In genomic region chr14:74790535-74790934, GRCm38 (mm10) we compare ENCODE assay signal across 24 mouse cellular contexts. TPM values are rescaled to one million over a fixed set of nuclear protein-coding genes. Genes with fewer than 3 reads are reported as not detected.
DNase-seq lines count a peak whose midpoint lies in the region; ATAC-seq and TF ChIP-seq lines count a peak whose summit lies in the region.
"Had no signal": no experiment of that assay in that cellular context is flagged by ENCODE, and none has a peak within 500 bp of the region (broad histone marks: within the 10 kb centered on the region; RNA-seq: fewer than 3 reads in every experiment).

No protein-coding gene starts in this region.

- H3K4me2 ChIP-seq in hindbrain, embryonic 16.5 days (ENCODE audit: low read length): no peak overlapping the region
- H3K4me2 ChIP-seq in midbrain, postnatal 0 days (ENCODE audit: low read depth, low read length, poor library complexity, severe bottlenecking): no peak overlapping the region
- no peak overlapping the region for H3K4me2 ChIP-seq in neural tube, embryonic 13.5 days
- no peak overlapping the region for H3K4me2 ChIP-seq in neural tube, embryonic 15.5 days
- H3K4me2 ChIP-seq: embryonic facial prominence, embryonic 13.5 days; forebrain, embryonic 13.5 days had no signal

- H3K27me3 ChIP-seq in hindbrain, embryonic 10.5 days (ENCODE audit: insufficient read depth, poor library complexity, severe bottlenecking): no peaks in the 10 kb centered on the region
- no peaks in the 10 kb centered on the region for H3K27me3 ChIP-seq in hindbrain, embryonic 16.5 days (replicated peaks; ENCODE audit: control insufficient read depth, insufficient read depth, low read length)
- H3K27me3 ChIP-seq in midbrain, embryonic 10.5 days (ENCODE audit: low read depth, poor library complexity, severe bottlenecking): no peaks in the 10 kb centered on the region
- H3K27me3 ChIP-seq in midbrain, postnatal 0 days (ENCODE audit: insufficient read depth, low read length): no peaks in the 10 kb centered on the region
- H3K27me3 ChIP-seq in neural tube, embryonic 13.5 days: no peaks in the 10 kb centered on the region
- no peaks in the 10 kb centered on the region for H3K27me3 ChIP-seq in neural tube, embryonic 15.5 days (replicated peaks)
- H3K27me3 ChIP-seq: embryonic facial prominence, embryonic 13.5 days; forebrain, embryonic 13.5 days had no signal

- H3K4me3 ChIP-seq in hindbrain, embryonic 10.5 days: no peak overlapping the region
- H3K4me3 ChIP-seq in hindbrain, embryonic 16.5 days (ENCODE audit: low read length): no peak overlapping the region
- H3K4me3 ChIP-seq in midbrain, embryonic 10.5 days: no peak overlapping the region
- no peak overlapping the region for H3K4me3 ChIP-seq in midbrain, postnatal 0 days (ENCODE audit: low read depth, low read length)
- H3K4me3 ChIP-seq in neural tube, embryonic 13.5 days: no peak overlapping the region
- H3K4me3 ChIP-seq in neural tube, embryonic 15.5 days (replicated peaks): no peak overlapping the region
- H3K4me3 ChIP-seq: embryonic facial prominence, embryonic 10.5 days; embryonic facial prominence, embryonic 13.5 days; erythroblast, embryonic 14.5 days; forebrain, embryonic 10.5 days; forebrain, embryonic 13.5 days had no signal

- TF ChIP-seq CTCF in midbrain, postnatal 0 days (IDR thresholded peaks at IDR 0.05): no peak

- peaks cover 9% of the 10 kb centered on the region for H3K36me3 ChIP-seq in hindbrain, embryonic 10.5 days
- peaks cover 2% of the 10 kb centered on the region for H3K36me3 ChIP-seq in hindbrain, embryonic 16.5 days (ENCODE audit: control insufficient read depth, insufficient read depth, low read length)
- peaks cover 6% of the 10 kb centered on the region for H3K36me3 ChIP-seq in midbrain, embryonic 10.5 days
- H3K36me3 ChIP-seq in midbrain, postnatal 0 days (ENCODE audit: insufficient read depth, low read length): peaks cover 19% of the 10 kb centered on the region
- H3K36me3 ChIP-seq in neural tube, embryonic 13.5 days: peaks cover 28% of the 10 kb centered on the region
- H3K36me3 ChIP-seq in neural tube, embryonic 15.5 days: peaks cover 14% of the 10 kb centered on the region

- no peaks in the 10 kb centered on the region for H3K9me3 ChIP-seq in hindbrain, embryonic 10.5 days
- H3K9me3 ChIP-seq in hindbrain, embryonic 16.5 days (ENCODE audit: control insufficient read depth, low read length): no peaks in the 10 kb centered on the region
- H3K9me3 ChIP-seq in midbrain, embryonic 10.5 days (replicated peaks): no peaks in the 10 kb centered on the region
- no peaks in the 10 kb centered on the region for H3K9me3 ChIP-seq in midbrain, postnatal 0 days (ENCODE audit: low read length)
- H3K9me3 ChIP-seq in neural tube, embryonic 13.5 days: no peaks in the 10 kb centered on the region
- no peaks in the 10 kb centered on the region for H3K9me3 ChIP-seq in neural tube, embryonic 15.5 days (replicated peaks)
- H3K9me3 ChIP-seq: embryonic facial prominence, embryonic 10.5 days; embryonic facial prominence, embryonic 13.5 days; forebrain, embryonic 10.5 days; forebrain, embryonic 13.5 days had no signal

- peak; percentile 7 for DNase-seq in hindbrain, embryonic 10.5 days (ENCODE audit: low spot score)
- DNase-seq in midbrain, embryonic 10.5 days (ENCODE audit: low spot score): peak; percentile 14
- no peak for DNase-seq in midbrain, postnatal 0 days (ENCODE audit: low spot score)
- DNase-seq: adrenal gland, adult 2 months; adrenal gland, postnatal 14 days; cerebellum, adult 11-12 months; cerebellum, adult 8-10 months; cerebellum, postnatal 10 days; cerebellum, postnatal 36 days; embryo, embryonic 11 days; gastrocnemius, postnatal 25 days; heart, adult 18-20 months had no signal

- H3K4me1 ChIP-seq in hindbrain, embryonic 10.5 days (replicated peaks): peaks cover 28% of the 10 kb centered on the region
- no peaks in the 10 kb centered on the region; the same call in 1 of the 2 replicates for H3K4me1 ChIP-seq in hindbrain, embryonic 16.5 days (ENCODE audit: control insufficient read depth, insufficient read depth, low read depth, low read length)
- peaks cover 15% of the 10 kb centered on the region for H3K4me1 ChIP-seq in midbrain, embryonic 10.5 days
- no peaks in the 10 kb centered on the region; the same call in 1 of the 2 replicates for H3K4me1 ChIP-seq in midbrain, postnatal 0 days (ENCODE audit: insufficient read depth, low read length)
- peaks cover 23% of the 10 kb centered on the region for H3K4me1 ChIP-seq in neural tube, embryonic 13.5 days (replicated peaks)
- H3K4me1 ChIP-seq in neural tube, embryonic 15.5 days: peaks cover 16% of the 10 kb centered on the region

- no peak for ATAC-seq in hindbrain, embryonic 16.5 days
- no peak for ATAC-seq in midbrain, postnatal 0 days (ENCODE audit: low FRiP score)
- peak; percentile 59; the same call in 1 of the 2 replicates for ATAC-seq in neural tube, embryonic 13.5 days (ENCODE audit: low read depth)
- no peak for ATAC-seq in neural tube, embryonic 15.5 days (ENCODE audit: low FRiP score)
- no peak for ATAC-seq in monocyte, adult 5-6 weeks (replicated peaks; ENCODE audit: insufficient number of reproducible peaks, low FRiP score, low TSS enrichment, poor library complexity, severe bottlenecking)
- ATAC-seq: CD4-positive, CD25-positive, alpha-beta regulatory T cell, adult 4 months; forebrain, embryonic 13.5 days; forebrain, embryonic 16.5 days; intestine, postnatal 0 days had no signal

- 38% methylated on average over 5 of the region's 5 CpGs for WGBS in hindbrain, embryonic 10.5 days
- WGBS in hindbrain, embryonic 16.5 days: 38% methylated on average over 5 of the region's 5 CpGs
- WGBS in midbrain, embryonic 10.5 days: 47% methylated on average over 5 of the region's 5 CpGs
- WGBS in midbrain, postnatal 0 days: 34% methylated on average over 5 of the region's 5 CpGs
- WGBS in neural tube, embryonic 13.5 days: 33% methylated on average over 5 of the region's 5 CpGs
- 24% methylated on average over 5 of the region's 5 CpGs for WGBS in neural tube, embryonic 15.5 days

- no peak overlapping the region for H3K9ac ChIP-seq in hindbrain, embryonic 16.5 days (ENCODE audit: low read depth, low read length)
- no peak overlapping the region for H3K9ac ChIP-seq in midbrain, postnatal 0 days (replicated peaks; ENCODE audit: low read length, poor library complexity, severe bottlenecking)
- H3K9ac ChIP-seq in neural tube, embryonic 13.5 days: no peak overlapping the region
- no peak overlapping the region for H3K9ac ChIP-seq in neural tube, embryonic 15.5 days (replicated peaks)
- H3K9ac ChIP-seq: embryonic facial prominence, embryonic 13.5 days; forebrain, embryonic 13.5 days had no signal

- 0 out of 2 replicates have a peak overlapping the region, but pooled peaks have one; percentile 3 for H3K27ac ChIP-seq in hindbrain, embryonic 10.5 days
- H3K27ac ChIP-seq in hindbrain, embryonic 16.5 days (ENCODE audit: low read depth, low read length): no peak overlapping the region
- no peak overlapping the region for H3K27ac ChIP-seq in midbrain, embryonic 10.5 days (replicated peaks)
- H3K27ac ChIP-seq in midbrain, postnatal 0 days (ENCODE audit: low read depth, low read length): no peak overlapping the region
- no peak overlapping the region for H3K27ac ChIP-seq in neural tube, embryonic 13.5 days (replicated peaks)
- H3K27ac ChIP-seq in neural tube, embryonic 15.5 days (replicated peaks): no peak overlapping the region
- H3K27ac ChIP-seq: embryonic facial prominence, embryonic 10.5 days; embryonic facial prominence, embryonic 13.5 days; forebrain, embryonic 10.5 days; forebrain, embryonic 13.5 days had no signal

RNA-seq across cellular contexts. Expression of gene Esd, which starts 58.4 kb away (rescaled TPM):
- polyA plus RNA-seq in hindbrain, embryonic 10.5 days (2016; fragmentation: Nextera tagmentation; extraction: Ambion mirVana): 329 and 360 TPM in 2 replicates
- 214 and 217 TPM in 2 replicates for polyA plus RNA-seq in hindbrain, embryonic 16.5 days (2015; fragmentation: Nextera tagmentation; extraction: Ambion mirVana)
- polyA plus RNA-seq in midbrain, embryonic 10.5 days (2016; fragmentation: Nextera tagmentation; extraction: Ambion mirVana): 350 and 355 TPM in 2 replicates
- 130 and 135 TPM in 2 replicates for total RNA-seq in midbrain, postnatal 0 days (2014; rRNA removed)
- 192 and 195 TPM in 2 replicates for polyA plus RNA-seq in midbrain, postnatal 0 days (2015; fragmentation: Nextera tagmentation; extraction: Ambion mirVana)
- polyA plus RNA-seq in neural tube, embryonic 13.5 days (2015; fragmentation: Nextera tagmentation; extraction: Ambion mirVana): 268 and 275 TPM in 2 replicates
- 225 and 226 TPM in 2 replicates for polyA plus RNA-seq in neural tube, embryonic 15.5 days (2015; fragmentation: Nextera tagmentation; extraction: Ambion mirVana)
- 193 to 214 TPM (median 207 TPM) in 3 replicates for total RNA-seq in monocyte, adult 5-6 weeks (2017)
